Mouse (Mus musculus) neutrophil, adult 59 days (primary cell): ENCODE data around the gene 1700001C02Rik. TPM values are rescaled to one million over a fixed set of nuclear protein-coding genes. Genes with fewer than 3 reads are reported as not detected.

Experiments used
- total RNA-seq, 2 experiments: library from RNA; stranded (reverse); gene quantifications; 1 replicate in 1 of 2; 2 replicates in 1 of 2; pipeline ENCODE4 v1.2.4; 2023

1700001C02Rik gene
- not detected for total RNA-seq

DNA sequence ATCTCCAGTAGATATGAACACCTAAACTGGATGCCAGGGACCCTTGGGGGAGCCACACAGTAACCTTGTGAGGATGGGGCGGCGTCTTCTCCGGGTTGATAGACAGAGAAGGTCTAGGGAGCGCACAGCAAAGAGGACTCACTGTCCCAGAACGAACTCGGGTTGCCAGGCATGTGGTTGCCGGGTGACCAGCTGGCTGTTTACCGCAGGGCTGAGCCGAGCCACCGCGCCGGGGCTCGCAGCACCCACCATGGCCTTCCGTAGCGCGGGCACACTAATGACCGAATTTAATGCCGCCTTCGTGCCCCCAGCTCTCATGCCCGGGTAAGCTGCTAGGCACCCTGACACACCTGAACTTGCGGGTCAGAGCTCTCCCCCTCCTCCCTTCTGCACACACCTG lies at the start of gene 1700001C02Rik:
Gene 1700001C02Rik (plus strand): TSS at position 187 of the 400 bp plus-strand sequence.

DNA sequence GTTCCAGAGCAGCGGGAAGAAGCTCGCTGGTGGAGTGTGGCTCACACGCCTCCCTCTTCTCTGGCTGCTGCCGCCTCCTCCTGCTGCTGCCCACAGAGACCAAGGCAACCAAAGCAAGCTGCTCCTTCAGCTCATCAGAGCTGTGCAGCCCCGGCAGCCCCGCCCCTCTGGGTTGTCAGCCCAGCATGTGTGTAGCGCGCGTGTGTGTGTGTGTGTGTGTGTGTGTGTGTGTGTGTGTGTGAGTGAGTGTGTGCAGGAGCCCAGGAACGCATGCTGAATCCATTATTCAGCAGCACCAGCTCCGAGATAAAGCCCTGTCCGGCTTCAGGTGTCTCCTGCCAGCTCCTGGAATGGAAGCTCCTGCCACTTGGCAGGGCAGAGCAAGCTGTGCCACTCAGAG lies 4.0 kb upstream of the 1700001C02Rik start, which contains the start of gene Otof:
Gene Otof (minus strand): TSS at position 112 of the 400 bp plus-strand sequence.

Other genes starting within 250 kb of the 1700001C02Rik start
- gene Selenoi, start 233.5 kb upstream of the 1700001C02Rik start, total RNA-seq, result 10 to 100 TPM; 12.4 to 12.9 TPM
- not detected for gene Drc1, start 184.7 kb upstream of the 1700001C02Rik start, total RNA-seq
- gene Otof, start 4.1 kb upstream of the 1700001C02Rik start, total RNA-seq, result under 1 TPM; 0.36 to 0.71 TPM
- not detected for gene Cib4, start 79.8 kb downstream of the 1700001C02Rik start, total RNA-seq
- not detected for gene Kcnk3, start 122.1 kb downstream of the 1700001C02Rik start, total RNA-seq
- gene Slc35f6, start 181.9 kb downstream of the 1700001C02Rik start, total RNA-seq, result 10 to 100 TPM; 43.2 to 49.5 TPM
- 100 to 1,000 TPM; 127 to 133 TPM for gene Cenpa, start 200.7 kb downstream of the 1700001C02Rik start, total RNA-seq
- not detected for gene Dpysl5, start 245.5 kb downstream of the 1700001C02Rik start, total RNA-seq